Mouse (Mus musculus): ENCODE measurements at regions not wholly inside any gene's neighbourhood (a gene's known extent, or its start where the extent isn't known, plus 50 kb on each side); places are given as distances from the start of the nearest gene placed in this dataset.

- TF ChIP-seq GATA1 (IDR thresholded peaks at IDR 0.05; ENCODE audit: low read length) = no peak
Observed at GRCm38 (mm10) chr3:60138319-60138718, 56.6 kb downstream of the Sucnr1 start.

DNA sequence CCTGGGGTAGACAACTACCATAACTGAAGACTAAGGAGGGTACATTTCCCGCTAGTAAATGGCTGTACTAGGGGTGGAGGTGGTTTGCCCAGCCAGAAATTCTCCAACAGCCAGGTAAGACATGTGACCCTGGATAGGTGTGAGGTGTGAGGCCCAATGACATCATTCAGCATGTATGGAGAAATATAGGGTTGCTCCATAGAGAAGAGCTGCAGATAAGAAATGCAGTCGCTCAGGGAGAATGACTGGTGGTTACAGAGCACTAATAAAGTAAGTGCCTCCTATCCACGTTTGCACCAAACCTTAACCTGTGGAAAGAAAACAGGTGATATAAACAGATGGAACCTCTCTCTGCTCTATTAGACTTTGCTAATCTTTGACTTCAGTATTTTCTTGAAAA lies 78.2 kb downstream of the Sucnr1 start:
- TF ChIP-seq GATA1 (IDR thresholded peaks at IDR 0.05; ENCODE audit: low read length) = no peak

- TF ChIP-seq GATA1 (IDR thresholded peaks at IDR 0.05; ENCODE audit: low read length) = no peak
Observed at GRCm38 (mm10) chr3:60167633-60168032, 86.0 kb downstream of the Sucnr1 start.

DNA sequence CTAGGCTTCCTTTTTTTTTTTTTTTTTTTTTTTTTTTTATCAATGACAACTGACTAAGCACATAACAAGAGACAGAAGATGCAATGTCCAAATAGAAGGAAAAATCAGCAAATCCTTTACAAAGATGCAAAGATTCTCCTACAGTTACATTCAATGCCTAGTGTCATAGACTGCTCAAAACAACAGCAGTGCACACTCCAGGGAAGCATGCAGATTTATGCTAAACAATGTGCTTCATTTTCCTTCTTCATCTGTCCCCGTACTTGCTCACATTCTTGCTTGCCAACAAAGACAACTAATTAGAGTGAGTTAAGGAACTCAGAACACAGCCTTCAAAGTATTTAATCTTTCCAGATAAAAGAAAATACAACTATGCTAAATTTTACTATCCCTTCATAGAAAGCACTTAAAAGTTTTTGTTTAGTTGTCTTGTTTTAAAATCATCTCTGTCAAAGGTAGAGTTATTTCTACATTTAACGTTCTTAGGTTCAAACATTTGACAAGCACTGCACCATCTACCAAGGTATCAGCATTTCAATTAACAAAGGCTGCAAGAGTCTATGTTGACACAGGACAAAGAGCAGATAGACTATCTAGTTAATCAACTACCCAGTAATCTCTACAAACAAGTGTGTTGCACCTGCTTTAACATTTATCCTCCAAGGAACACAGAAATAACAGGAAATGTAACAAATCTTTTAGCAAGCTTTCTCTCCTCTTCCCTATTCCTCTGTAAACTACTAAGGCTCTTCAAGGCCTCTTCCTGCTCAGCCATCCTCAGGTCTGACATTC lies 86.7 kb downstream of the Sucnr1 start:
- TF ChIP-seq GATA1 (IDR thresholded peaks at IDR 0.05; ENCODE audit: low read length) = no peak

- no peak for TF ChIP-seq GATA1 (IDR thresholded peaks at IDR 0.05; ENCODE audit: low read length)
Observed at GRCm38 (mm10) chr3:60169606-60170005, 87.9 kb downstream of the Sucnr1 start.

- no peak for TF ChIP-seq GATA1 (IDR thresholded peaks at IDR 0.05; ENCODE audit: low read length)
Observed at GRCm38 (mm10) chr3:60184481-60184880, 102.8 kb downstream of the Sucnr1 start.

DNA sequence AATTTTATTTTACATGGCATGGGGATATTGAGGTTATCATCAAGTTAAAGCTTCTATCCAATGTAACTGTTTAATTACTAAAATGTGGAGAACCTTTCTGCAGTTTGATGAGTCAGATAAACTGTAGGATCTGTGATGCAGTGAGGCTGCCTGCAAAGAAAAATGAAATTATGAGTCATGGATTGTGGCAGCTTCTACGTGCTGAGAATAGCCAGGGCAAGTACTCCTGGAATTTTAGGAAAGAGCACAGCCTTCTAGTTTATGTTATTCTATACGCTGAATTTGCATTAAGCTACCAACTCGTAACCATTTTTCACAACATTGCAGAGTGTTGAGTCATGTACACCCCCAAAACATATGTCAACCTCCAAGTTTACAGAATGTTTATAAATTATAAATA lies 114.4 kb downstream of the Sucnr1 start:
- TF ChIP-seq GATA1 (IDR thresholded peaks at IDR 0.05; ENCODE audit: low read length) = no peak

GRCm38 (mm10) chr3:60207936-60208335 lies 126.3 kb downstream of the Sucnr1 start:
- TF ChIP-seq GATA1 (IDR thresholded peaks at IDR 0.05; ENCODE audit: low read length) = no peak

GRCm38 (mm10) chr3:60218938-60219337 lies 137.3 kb downstream of the Sucnr1 start:
- no peak for TF ChIP-seq GATA1 (IDR thresholded peaks at IDR 0.05; ENCODE audit: low read length)

DNA sequence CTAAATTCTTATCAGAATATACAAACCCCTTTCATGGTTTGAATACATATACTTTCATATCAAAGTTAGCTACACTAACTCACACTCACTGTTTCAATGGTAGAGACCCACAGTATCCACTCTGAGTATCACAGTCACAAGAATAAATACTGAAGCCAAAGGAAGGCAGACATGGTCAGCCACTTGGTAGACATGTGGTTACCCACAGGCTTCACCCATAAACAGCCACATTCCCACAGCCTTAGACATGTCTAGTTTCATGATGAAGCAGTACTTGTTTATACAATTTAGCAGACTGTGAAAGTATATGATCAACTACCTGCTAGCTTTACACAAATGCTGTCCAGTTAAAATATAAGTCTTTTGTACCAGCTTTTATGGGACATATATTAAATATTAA lies 159.0 kb downstream of the Sucnr1 start:
- TF ChIP-seq GATA1 (IDR thresholded peaks at IDR 0.05; ENCODE audit: low read length) = no peak

- no peak for TF ChIP-seq GATA1 (IDR thresholded peaks at IDR 0.05; ENCODE audit: low read length)
Observed at GRCm38 (mm10) chr3:60266666-60267415, 185.2 kb downstream of the Sucnr1 start.

DNA sequence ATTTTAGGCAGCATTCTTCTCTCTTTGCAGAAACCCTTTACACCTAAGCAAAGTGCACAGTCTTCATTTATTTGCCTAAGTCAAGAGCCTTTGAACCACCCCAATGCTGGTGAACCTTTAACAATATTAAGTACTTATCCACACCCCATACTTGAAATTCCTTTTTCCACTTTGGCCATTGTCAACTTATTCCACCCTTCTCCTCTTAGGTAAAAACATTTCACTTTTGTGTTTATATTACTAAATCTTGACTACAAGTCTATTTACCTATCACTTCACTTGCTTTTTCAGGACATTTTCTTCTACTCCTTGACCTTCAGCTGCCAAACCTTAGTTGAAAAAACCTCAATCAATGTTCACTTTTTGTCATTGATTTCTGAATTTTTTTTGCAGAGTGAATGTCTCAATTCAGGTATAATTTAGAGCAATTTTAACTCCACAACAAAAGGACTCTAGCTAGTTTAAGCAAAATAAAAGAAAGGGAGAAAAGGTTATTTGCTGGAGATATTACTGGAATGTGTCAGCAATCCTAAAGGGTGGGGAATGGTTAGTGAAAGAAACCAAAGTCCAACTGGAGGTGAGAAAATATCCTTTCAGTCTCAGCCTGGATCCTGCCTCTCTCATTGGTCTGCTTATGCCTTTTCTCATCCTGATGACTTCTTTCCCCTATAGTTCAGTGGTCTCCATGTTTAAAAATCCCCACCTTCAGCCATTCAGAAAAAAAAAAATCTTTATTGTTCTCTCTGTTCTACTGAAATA lies 185.9 kb downstream of the Sucnr1 start:
- no peak for TF ChIP-seq GATA1 (IDR thresholded peaks at IDR 0.05; ENCODE audit: low read length)

GRCm38 (mm10) chr3:60270463-60270862 lies 188.8 kb downstream of the Sucnr1 start:
- TF ChIP-seq GATA1 (IDR thresholded peaks at IDR 0.05; ENCODE audit: low read length) = no peak

DNA sequence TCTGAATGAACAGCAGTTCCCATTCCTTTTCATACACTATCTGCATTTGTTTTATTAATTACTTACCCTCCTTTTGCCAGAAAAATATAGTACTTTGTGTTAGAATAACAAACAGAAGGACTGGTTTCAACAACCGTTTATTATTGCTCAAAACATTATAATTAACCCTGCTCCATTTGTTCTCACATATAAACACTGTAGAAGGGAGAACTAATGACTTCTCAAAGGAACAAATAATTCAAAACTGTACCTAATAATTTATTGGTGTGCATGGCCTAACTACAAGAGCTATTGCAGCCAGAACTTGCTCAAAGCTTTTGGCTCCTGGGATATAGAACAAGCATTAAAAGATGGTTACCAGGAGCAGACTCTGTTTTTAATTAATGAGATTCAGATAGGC lies 192.1 kb downstream of the Sucnr1 start:
- TF ChIP-seq GATA1 (IDR thresholded peaks at IDR 0.05; ENCODE audit: low read length) = no peak

DNA sequence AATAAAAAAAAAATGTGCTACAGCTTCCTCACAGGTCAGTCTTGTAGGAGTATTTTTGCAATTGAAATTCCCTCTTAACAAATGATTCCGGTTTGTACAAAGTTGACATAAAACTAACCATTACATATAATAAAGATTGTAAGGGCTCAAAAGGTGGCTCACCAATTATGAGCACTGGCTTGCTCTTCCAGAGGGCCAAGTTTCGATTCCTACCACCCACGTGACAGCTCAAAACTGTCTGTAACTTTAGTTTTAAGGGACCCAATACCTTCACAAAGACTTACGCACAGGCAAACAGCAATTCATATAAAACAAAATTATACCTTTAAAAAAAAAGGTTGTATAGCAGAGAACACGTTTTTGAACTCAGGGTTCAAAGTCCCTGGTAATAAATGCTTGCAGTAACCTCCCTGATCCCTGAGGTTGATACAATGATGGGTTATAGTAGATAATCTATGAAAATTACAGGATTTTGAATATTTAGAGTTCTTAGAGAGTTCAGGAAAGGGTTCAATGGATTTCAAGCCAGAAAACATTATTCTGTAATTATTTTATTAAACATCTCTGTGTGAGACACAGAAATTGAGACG lies 193.7 kb downstream of the Sucnr1 start:
- no peak for TF ChIP-seq GATA1 (IDR thresholded peaks at IDR 0.05; ENCODE audit: low read length)

DNA sequence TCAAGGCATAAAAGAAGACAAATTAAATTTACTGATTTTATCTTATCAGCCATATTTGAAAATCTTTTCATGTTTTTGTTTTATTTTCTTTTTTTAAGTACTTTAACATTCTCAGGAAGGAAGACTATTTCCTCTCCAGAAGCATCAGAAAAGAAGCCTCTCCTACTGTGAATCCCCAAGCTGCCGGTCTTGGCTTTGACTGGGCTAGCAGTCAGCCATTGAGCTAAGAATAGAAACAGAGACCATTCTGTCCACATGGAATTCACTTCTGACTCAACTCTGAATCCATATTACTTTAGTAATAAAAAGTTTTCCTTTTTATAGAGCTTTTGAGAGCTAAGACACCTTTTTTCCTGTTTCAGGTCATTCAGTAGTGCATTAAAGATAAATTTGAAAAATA lies 194.8 kb upstream of the Mbnl1 start:
- TF ChIP-seq GATA1 (IDR thresholded peaks at IDR 0.05; ENCODE audit: low read length) = no peak
